Mouse (Mus musculus): Measurements from ENCODE around the gene Kdelr3.

Gene Kdelr3

DNA sequence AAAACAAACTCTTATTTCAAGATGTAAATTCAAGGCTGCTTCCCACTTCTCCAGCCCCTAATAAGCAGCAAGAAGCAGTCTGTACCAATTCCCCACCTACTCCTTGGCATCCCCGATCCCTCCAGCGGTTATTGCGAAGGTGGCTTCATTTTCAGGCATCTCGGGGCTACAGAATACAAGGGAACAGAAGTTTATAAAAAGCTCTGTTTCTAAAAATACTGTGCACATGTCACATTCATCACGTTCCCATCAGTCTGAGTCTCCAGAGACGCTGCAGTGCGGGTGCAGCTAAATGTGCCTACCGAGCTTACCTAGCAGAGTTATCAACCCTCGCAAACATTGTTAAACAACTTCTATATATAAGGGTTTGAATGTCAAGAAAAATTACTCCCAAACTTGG, 46.2 kb downstream of the Kdelr3 start:
- DNase-seq (ENCODE audit: inconsistent age in 2 of 2, low spot score in 1 of 2): no peak

DNA sequence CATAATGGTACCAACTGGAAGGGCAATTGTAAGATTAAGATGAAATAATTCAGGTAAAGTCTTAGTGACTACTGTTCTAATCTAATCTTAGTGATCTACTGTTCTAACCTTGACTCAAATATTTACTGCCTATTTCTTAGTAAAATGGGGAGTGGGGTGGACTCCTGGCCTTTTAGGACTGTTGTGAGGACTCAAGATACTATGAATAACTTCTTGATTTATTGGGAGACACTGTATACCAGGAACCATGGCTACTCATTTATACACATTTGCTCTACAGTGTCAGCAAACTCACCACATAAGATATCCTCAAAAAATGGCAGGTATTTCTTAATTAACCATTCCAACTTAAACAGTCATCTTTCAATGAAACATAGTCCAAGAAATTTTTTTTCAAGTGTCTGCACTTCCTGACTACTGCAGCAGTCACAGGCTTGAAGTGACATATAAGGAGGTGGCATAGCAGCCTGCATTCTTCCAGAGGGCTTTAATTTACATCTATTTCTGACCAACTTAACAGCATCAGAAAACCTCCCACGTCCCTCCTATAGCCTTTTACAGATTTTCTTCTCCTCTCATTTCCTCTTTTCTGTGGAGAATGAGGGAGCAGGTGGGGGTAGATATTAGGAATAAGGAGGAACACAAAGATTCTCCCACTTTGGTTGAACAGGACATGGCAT, 59.5 kb downstream of the Kdelr3 start:
- no peak for DNase-seq (ENCODE audit: inconsistent age in 2 of 2, low spot score in 1 of 2)

DNA sequence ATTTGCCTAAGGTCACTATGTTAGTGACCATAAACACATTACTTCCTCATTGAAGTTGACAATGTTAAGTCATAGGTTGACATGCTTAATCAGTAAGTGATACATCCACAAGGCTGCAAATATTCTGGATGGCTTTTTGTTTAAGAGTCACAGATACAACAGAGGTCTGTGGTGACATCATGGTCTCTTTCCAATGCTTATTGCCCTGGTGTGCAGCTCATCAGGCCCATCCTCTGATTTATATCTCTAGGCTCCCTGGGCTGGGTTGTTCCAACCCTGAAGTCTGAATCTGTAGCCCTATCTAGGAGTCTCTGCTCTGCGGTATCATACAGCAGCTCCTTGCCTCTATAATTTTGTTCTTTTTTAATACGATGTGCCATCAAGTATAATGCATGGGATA, 60.7 kb downstream of the Kdelr3 start:
- no peak for DNase-seq (ENCODE audit: inconsistent age in 2 of 2, low spot score in 1 of 2)

All from adrenal gland, adult (tissue).